Mouse (Mus musculus) intestine, embryonic 14.5 days (tissue): ENCODE results near the gene Zfp709. TPM values are rescaled to one million over a fixed set of nuclear protein-coding genes. Genes with fewer than 3 reads are reported as not detected.
"Not testable (repeated sequence)": the region's sequence is repeated elsewhere in the genome, so short reads cannot be mapped to it uniquely, and the experiment has no call there.

Experiments
- ATAC-seq: fragments of 200-750 bp; cut with Nextera tagmentation; replicated peaks from 2 replicates; pipeline ENCODE4 v1.8.0; 2017; ENCODE audit warnings: low read depth, moderate number of reproducible peaks, moderate TSS enrichment, moderate library complexity; ENCODE audit not compliant: low FRiP score, low TSS enrichment
- DNase-seq: peaks from one replicate; pipeline ENCODE4 v3.0.0-alpha.2; 2018; ENCODE audit warnings: low spot score
- H3K27ac ChIP-seq: fragments of 300-500 bp; sonication (generic); 2 replicates; pipeline ENCODE4 v1.5.1; 2014; ENCODE audit warnings: low read depth, mild to moderate bottlenecking, control low read depth
- H3K27me3 ChIP-seq: fragments of 300-500 bp; sonication (generic); replicated peaks from 2 replicates; pipeline ENCODE4 v1.6.1; 2014; ENCODE audit warnings: low read length, control low read depth; ENCODE audit not compliant: control insufficient read depth, insufficient read depth
- H3K36me3 ChIP-seq: fragments of 300-500 bp; sonication (generic); 2 replicates; pipeline ENCODE4 v1.6.1; 2014; ENCODE audit warnings: low read length, control low read depth; ENCODE audit not compliant: control insufficient read depth, insufficient read depth
- H3K4me1 ChIP-seq: fragments of 300-500 bp; sonication (generic); replicated peaks from 2 replicates; pipeline ENCODE4 v1.6.1; 2014; ENCODE audit warnings: low read length, control low read depth, mixed read lengths; ENCODE audit not compliant: control insufficient read depth, insufficient read depth
- H3K4me2 ChIP-seq: fragments of 300-500 bp; sonication (generic); 2 replicates; pipeline ENCODE4 v1.6.1; 2014; ENCODE audit warnings: low read length
- H3K4me3 ChIP-seq: fragments of 300-500 bp; sonication (generic); 2 replicates; pipeline ENCODE4 v1.5.1; 2014; ENCODE audit warnings: low read depth, low read length, control low read depth, mixed read lengths
- H3K9ac ChIP-seq: fragments of 300-500 bp; sonication (generic); 2 replicates; pipeline ENCODE4 v1.6.1; 2014; ENCODE audit warnings: mild to moderate bottlenecking, low read length
- H3K9me3 ChIP-seq: fragments of 300-500 bp; sonication (generic); 2 replicates; pipeline ENCODE4 v1.6.1; 2016; ENCODE audit warnings: low read length, control low read depth; ENCODE audit not compliant: control insufficient read depth
- WGBS: fragments of 180-500 bp; shearing (Covaris S2); extraction: QIAGEN DNeasy Blood & Tissue Kit; methylation state at CpG from one replicate; pipeline ENCODE4 v1.1.7; 2014; 5-methylcytosine and 5-hydroxymethylcytosine counted together
- polyA plus RNA-seq: library from polyadenylated mRNA; unstranded; fragments of >200 nt; fragmentation: Nextera tagmentation; extraction: Ambion mirVana; gene quantifications from 2 replicates; pipeline ENCODE4 v1.2.1, GENCODE M21; 2014

Gene Zfp709
- polyA plus RNA-seq, 1 experiment from 2014 or later: 5.8 TPM

DNA sequence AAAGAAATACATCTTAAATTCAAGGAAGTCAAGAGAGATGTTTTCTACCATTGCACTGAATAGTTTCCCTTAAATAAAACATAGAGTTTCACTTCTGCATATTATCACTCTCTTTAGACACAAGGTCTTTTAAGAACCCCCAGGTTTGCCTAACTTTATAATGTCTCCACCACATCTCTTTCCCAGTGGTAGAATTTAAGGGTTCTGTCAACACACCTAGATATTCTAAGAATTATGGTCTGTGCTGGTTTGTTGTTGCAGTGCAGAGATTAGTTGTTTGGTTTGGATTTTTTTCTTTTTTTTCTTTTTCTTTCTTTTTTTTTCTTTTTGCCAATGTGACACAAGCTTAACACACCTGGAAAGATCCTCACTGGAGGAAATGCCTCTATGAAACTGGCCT is 28.5 kb upstream of the Zfp709 start:
- not testable (repeated sequence) for H3K4me2 ChIP-seq, H3K36me3 ChIP-seq, H3K9ac ChIP-seq, H3K27me3 ChIP-seq, H3K4me1 ChIP-seq, ATAC-seq, DNase-seq, H3K9me3 ChIP-seq, H3K27ac ChIP-seq, H3K4me3 ChIP-seq

DNA sequence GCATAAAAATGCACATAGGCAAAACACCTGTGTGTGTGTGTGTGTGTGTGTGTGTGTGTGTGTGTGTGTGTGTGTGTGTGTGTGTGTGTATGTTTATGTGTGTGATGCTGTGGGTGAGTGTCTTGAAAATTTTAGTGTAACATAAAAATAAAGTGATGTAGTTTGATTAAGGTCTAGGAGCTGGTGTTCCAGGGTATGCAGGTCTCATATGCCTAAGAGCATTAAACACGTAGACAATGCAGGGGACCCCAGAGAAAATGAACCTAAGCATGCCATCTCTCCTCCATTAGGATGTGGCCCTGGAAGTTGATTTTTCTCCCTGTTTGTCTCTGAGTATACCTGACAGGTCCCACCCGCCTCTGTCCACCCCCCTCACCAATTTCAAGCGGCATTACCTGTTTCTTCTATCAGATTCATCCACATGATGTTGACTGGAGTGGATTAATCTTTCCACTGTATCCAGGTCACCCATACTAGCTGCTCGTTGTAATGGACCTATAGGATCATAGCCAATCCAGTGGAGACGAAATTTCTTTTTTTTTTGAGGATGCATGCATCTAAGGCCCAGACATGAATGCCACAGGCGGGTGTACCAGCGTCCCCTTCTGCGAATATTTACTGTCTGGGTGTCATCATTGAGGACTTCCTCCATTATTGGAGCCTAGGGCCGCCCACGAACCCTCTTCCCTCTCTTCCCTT is 25.0 kb upstream of the Zfp709 start:
- H3K27me3 ChIP-seq, H3K9me3 ChIP-seq, H3K4me1 ChIP-seq, H3K4me3 ChIP-seq, H3K4me2 ChIP-seq, H3K9ac ChIP-seq, DNase-seq, H3K27ac ChIP-seq, H3K36me3 ChIP-seq: not testable (repeated sequence)
- 81% methylated on average over 8 of the region's 10 CpGs for WGBS
- 0 out of 2 replicates have a peak, but pooled peaks have one; percentile 40 for ATAC-seq

DNA sequence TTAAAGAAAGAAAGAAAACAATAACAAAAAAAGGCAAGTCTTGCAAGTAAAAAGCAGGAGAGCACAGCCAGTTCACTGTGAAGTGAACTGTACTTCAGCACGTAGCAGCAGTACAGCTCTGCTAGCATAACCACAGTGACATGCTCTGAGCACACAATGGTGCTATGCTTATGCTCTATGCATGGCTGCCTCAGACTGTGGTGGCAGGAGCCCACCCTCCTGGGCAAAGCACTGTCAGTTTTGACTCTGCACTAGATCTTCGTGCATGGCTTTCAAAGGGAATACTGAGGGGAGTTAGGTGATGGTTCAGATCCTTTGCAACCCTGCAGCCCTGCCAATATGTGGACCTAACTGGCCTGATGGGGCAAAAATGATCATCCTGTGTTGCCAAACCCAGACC is 24.5 kb upstream of the Zfp709 start:
- not testable (repeated sequence) for ATAC-seq, DNase-seq, H3K4me3 ChIP-seq, H3K36me3 ChIP-seq, H3K4me2 ChIP-seq, H3K27me3 ChIP-seq, H3K9ac ChIP-seq, H3K27ac ChIP-seq, H3K4me1 ChIP-seq, H3K9me3 ChIP-seq
- whole genome bisulfite sequencing: 83% methylated on average over 2 of the region's 2 CpGs

DNA sequence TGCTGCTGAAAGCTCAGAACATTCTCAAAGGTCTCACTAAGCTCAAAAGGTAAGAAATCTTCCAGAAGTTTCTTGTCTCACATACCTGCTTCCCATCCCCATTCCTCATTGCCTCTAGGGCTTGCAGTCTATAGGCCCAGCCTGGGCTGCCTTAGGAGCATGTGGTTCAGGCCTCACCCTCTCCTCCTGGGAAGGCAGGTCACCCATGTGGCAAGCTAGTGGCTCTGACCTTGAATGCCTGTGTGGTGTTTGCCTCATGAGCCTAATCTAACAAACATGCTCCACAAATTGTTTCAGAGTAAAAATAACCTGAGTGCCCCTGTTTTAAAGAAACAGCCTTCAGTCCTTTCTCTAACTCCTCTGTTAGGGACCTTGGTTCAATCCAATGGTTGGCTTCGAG is 20.3 kb upstream of the Zfp709 start:
- H3K9ac ChIP-seq, H3K36me3 ChIP-seq, H3K27me3 ChIP-seq, H3K4me1 ChIP-seq, DNase-seq, H3K27ac ChIP-seq, H3K9me3 ChIP-seq, ATAC-seq, H3K4me3 ChIP-seq, H3K4me2 ChIP-seq: not testable (repeated sequence)
- WGBS: 79% methylated on average over 1 of the region's 1 CpGs

DNA sequence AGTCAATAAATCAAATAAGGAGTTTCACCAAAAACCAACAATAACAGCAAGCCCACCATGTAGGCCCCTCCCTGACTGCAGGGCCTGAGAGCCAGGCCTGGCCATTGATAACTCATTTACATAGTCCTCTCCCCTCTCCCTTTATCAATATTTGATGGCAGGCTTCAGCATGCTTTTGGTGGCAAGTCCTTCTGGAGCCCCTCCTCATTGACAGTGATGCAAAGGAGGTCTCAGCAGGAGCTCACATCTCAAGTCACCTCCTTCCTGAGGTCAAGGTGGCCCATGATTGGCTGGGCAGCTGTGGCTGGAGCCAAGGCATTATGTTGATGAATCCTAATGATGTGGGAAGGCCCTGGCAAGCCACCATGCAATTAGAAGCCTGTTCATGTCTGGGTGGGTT is 19.8 kb upstream of the Zfp709 start:
- H3K4me1 ChIP-seq, H3K9ac ChIP-seq, H3K9me3 ChIP-seq, H3K27ac ChIP-seq, ATAC-seq, H3K4me3 ChIP-seq, H3K36me3 ChIP-seq, H3K27me3 ChIP-seq, DNase-seq, H3K4me2 ChIP-seq: not testable (repeated sequence)

DNA sequence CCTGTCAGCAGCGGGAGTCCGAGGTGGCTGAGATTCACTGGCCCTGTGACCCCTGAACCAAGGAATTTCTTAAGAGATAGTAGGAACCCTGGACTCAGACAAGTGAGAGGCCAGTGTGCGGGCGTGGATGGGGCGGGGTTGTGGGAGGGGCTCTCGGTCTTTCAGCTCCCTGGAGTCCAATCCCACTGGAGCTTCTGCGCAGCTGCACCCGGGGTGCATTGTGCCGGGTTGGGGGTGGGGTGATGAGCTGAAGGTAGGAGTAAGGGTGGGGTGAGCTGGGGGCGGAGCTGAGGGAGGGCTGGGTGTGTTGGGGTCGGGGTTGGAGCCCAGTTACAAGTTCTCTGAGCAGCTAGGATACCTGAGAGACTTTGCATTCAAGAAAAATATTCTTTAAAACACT is 18.8 kb downstream of the Zfp709 start:
- H3K36me3 ChIP-seq, H3K4me1 ChIP-seq, H3K27me3 ChIP-seq, DNase-seq, ATAC-seq, H3K9ac ChIP-seq, H3K27ac ChIP-seq, H3K4me2 ChIP-seq, H3K9me3 ChIP-seq, H3K4me3 ChIP-seq: not testable (repeated sequence)
- 52% methylated on average over 11 of the region's 11 CpGs for WGBS

DNA sequence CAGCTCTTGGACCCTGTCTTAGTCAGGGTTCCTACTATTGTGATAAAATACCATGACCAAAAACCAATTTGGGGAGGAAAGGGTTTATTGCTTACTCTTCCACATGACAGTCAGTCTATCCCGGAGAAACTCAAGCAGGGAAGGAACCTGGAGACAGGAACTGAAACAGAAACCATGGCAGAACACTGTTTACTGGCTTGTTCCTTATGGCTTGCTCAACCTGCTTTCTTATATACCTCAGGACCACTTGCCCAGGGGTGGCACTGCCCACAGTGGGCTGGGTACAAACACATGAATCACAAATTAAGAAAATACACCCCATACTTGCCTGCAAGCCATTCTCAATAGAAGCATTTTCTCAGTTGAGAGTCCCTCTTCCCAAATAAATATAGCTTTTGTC is 21.3 kb downstream of the Zfp709 start:
- H3K36me3 ChIP-seq, H3K4me2 ChIP-seq, H3K27me3 ChIP-seq, DNase-seq, H3K4me3 ChIP-seq, H3K4me1 ChIP-seq, H3K27ac ChIP-seq, ATAC-seq, H3K9me3 ChIP-seq, H3K9ac ChIP-seq: not testable (repeated sequence)
- 68% methylated on average over 1 of the region's 1 CpGs for WGBS

DNA sequence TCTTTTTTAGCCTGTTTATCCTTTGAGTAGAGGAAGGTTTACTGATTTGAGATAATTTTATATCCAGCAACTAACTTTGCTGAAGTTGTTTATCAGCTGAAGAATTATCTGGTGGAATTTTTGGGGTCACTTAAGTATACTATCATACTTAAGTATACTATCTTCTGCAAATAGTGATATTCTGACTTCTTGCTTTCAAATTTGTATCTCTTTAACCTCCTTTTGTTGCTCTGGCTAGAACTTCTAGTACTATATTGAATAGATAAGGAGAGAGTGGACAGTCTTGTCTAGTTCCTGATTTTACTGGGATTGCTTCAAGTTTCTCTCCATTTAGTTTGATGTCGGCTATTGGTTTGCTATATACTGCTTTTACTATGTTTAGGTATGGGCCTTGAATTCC is 25.0 kb downstream of the Zfp709 start:
- no peak overlapping the region for H3K4me2 ChIP-seq
- 0 out of 2 replicates have a peak, but pooled peaks cover 3% of the 10 kb centered on the region for H3K9me3 ChIP-seq
- H3K4me1 ChIP-seq: 0 out of 2 replicates have a peak, but pooled peaks cover 3% of the 10 kb centered on the region
- DNase-seq (no peak), ATAC-seq (no peak)
- no peak overlapping the region for H3K9ac ChIP-seq
- 94% methylated on average over 1 of the region's 1 CpGs for WGBS
- H3K27me3 ChIP-seq: no peaks in the 10 kb centered on the region
- no peak overlapping the region for H3K4me3 ChIP-seq
- H3K27ac ChIP-seq: no peak overlapping the region
- H3K36me3 ChIP-seq: no peaks in the 10 kb centered on the region

DNA sequence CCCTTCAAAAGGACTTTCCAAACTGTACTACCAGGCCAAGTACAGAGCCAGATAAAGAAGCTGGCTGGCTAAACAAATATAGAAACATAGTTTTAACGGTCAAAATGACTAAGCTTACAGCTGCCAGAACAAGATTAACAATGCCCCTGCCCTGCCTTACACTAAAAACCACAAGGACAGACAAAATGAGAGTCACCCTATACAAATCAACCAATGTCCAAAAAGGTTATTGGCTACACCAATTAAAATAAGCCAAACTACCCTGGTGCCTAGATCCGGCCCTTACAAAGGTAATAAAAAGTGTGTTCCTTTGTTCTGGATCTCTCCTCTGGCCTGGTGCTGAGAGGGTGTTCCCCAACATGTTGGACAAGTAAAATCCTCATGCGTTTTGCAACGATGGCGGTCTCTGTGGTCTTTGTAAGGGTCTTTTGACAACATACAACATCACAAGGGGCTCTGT is 26.0 kb downstream of the Zfp709 start:
- no peaks in the 10 kb centered on the region for H3K27me3 ChIP-seq
- H3K27ac ChIP-seq: peak overlapping the region; percentile 92
- H3K4me2 ChIP-seq: peak overlapping the region; percentile 59
- H3K36me3 ChIP-seq: no peaks in the 10 kb centered on the region
- DNase-seq (peak; percentile 54), ATAC-seq (0 out of 2 replicates have a peak, but pooled peaks have one; percentile 2)
- 0 out of 2 replicates have a peak, but pooled peaks cover 3% of the 10 kb centered on the region for H3K4me1 ChIP-seq
- no peak overlapping the region for H3K9ac ChIP-seq
- peak overlapping the region; percentile 59 for H3K4me3 ChIP-seq
- 0 out of 2 replicates have a peak, but pooled peaks cover 3% of the 10 kb centered on the region for H3K9me3 ChIP-seq
- WGBS: 94% methylated on average over 5 of the region's 5 CpGs
